Mouse (Mus musculus): Measurements from ENCODE around the gene Zc3h10.

GRCm38 (mm10) chr10:128503532-128503931 is 44.0 kb downstream of the Zc3h10 start:
- TF ChIP-seq EP300 (IDR thresholded peaks at IDR 0.05; ENCODE audit: low read depth) (no peak), CTCF (IDR thresholded peaks at IDR 0.05; ENCODE audit: low read depth) (no peak)
